Mouse (Mus musculus) hindbrain, embryonic 16.5 days (tissue): ENCODE measurements around the gene Gm17720. TPM values are rescaled to one million over a fixed set of nuclear protein-coding genes. Genes with fewer than 3 reads are reported as not detected.

Experiments used
- ATAC-seq: fragments of 200-750 bp; cut with Nextera tagmentation; 2 replicates; pipeline ENCODE4 v1.8.0; 2017; ENCODE audit warnings: moderate TSS enrichment, moderate library complexity
- H3K27ac ChIP-seq: fragments of 300-500 bp; sonication (generic); 2 replicates; pipeline ENCODE4 v1.5.1; 2014; ENCODE audit warnings: low read depth, mild to moderate bottlenecking, control low read depth, low read length, moderate library complexity
- H3K27me3 ChIP-seq: fragments of 300-500 bp; sonication (generic); replicated peaks from 2 replicates; pipeline ENCODE4 v1.6.1; 2014; ENCODE audit warnings: low read length; ENCODE audit not compliant: control insufficient read depth, insufficient read depth
- H3K36me3 ChIP-seq: fragments of 300-500 bp; sonication (generic); 2 replicates; pipeline ENCODE4 v1.6.1; 2014; ENCODE audit warnings: mild to moderate bottlenecking, low read length, moderate library complexity, mixed read lengths; ENCODE audit not compliant: control insufficient read depth, insufficient read depth
- H3K4me1 ChIP-seq: fragments of 300-500 bp; sonication (generic); 2 replicates; pipeline ENCODE4 v1.6.1; 2014; ENCODE audit warnings: low read depth, low read length; ENCODE audit not compliant: control insufficient read depth, insufficient read depth
- H3K4me2 ChIP-seq: fragments of 300-500 bp; sonication (generic); 2 replicates; pipeline ENCODE4 v1.6.1; 2014; ENCODE audit warnings: mild to moderate bottlenecking, low read length, control low read depth, moderate library complexity
- H3K4me3 ChIP-seq: fragments of 300-500 bp; sonication (generic); 2 replicates; pipeline ENCODE4 v1.5.1; 2014; ENCODE audit warnings: mild to moderate bottlenecking, low read length, control low read depth, moderate library complexity
- H3K9ac ChIP-seq: fragments of 300-500 bp; sonication (generic); 2 replicates; pipeline ENCODE4 v1.6.1; 2014; ENCODE audit warnings: low read depth, mild to moderate bottlenecking, control low read depth, low read length, moderate library complexity
- H3K9me3 ChIP-seq: fragments of 300-500 bp; sonication (generic); 2 replicates; pipeline ENCODE4 v1.6.1; 2014; ENCODE audit warnings: mild to moderate bottlenecking, low read length, moderate library complexity; ENCODE audit not compliant: control insufficient read depth
- WGBS: fragments of 180-500 bp; shearing (Covaris S2); extraction: QIAGEN DNeasy Blood & Tissue Kit; methylation state at CpG from one replicate; pipeline ENCODE4 v1.1.7; 2014; 5-methylcytosine and 5-hydroxymethylcytosine counted together
- polyA plus RNA-seq: library from polyadenylated mRNA; unstranded; fragments of >200 nt; fragmentation: Nextera tagmentation; extraction: Ambion mirVana; gene quantifications from 2 replicates; pipeline ENCODE4 v1.2.1, GENCODE M21; 2015

Gm17720 gene
- not detected in 2 replicates for polyA plus RNA-seq

DNA sequence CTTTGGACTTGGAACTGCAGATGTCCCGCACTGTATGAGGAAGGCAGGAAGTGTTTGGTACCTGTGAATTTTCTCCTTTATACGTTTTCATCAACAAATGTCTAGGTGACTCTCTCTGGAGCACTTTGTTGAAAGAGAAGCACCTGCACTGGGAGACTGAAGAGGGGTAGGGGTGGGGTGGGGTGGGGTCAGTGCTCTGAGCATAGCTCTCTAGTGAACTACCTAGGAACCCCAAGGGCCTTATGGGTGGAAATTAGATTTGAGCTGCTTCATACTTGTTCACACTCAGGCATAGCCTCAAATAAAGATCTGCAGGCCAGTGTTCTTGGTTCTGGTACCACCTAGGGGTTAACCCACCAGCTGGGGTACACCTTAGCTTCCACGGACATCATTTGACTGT is at the start of gene Gm17720:
Gene Gm17720 (minus strand): TSS at position 101 of the 400 bp plus-strand sequence.
- H3K27ac ChIP-seq = no peak within 1 kb of the TSS
- 91% methylated on average over 3 of the region's 3 CpGs for WGBS

DNA sequence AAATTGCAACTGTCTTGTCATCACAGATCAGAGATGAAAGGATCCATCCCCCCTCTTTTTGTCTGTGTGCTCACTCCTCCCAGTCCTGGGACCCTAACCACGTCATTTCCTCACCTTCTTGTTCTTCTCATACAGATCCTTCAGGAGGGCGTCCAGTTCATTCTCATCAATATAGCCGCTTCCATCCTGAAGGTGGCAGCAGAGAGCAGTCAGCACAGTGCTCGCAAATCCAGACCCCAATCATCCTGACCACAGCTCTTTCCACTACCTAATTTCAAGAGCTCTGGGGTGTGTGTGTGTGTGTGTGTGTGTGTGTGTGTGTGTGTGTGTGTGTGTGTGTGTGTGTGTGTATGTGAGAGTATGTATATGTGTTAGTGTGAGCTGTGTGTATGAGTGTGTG is 43.0 kb upstream of the Gm17720 start:
- Histone ChIP-seq H3K4me1 (no peaks in the 10 kb centered on the region), H3K9ac (no peak overlapping the region), H3K9me3 (no peaks in the 10 kb centered on the region), H3K4me3 (no peak overlapping the region), H3K27ac (no peak overlapping the region), H3K4me2 (no peak overlapping the region), H3K27me3 (no peaks in the 10 kb centered on the region), H3K36me3 (no peaks in the 10 kb centered on the region)
- WGBS = 2% methylated on average over 4 of the region's 4 CpGs
- peak; percentile 67 for ATAC-seq

More for the DNA sequence above, at the start of gene Gm17720:
- Histone ChIP-seq H3K36me3 (no peaks in the 10 kb centered on the region), H3K27me3 (no peaks in the 10 kb centered on the region), H3K4me2 (no peak within 1 kb of the TSS), H3K9ac (no peak within 1 kb of the TSS), H3K4me3 (no peak within 1 kb of the TSS), H3K9me3 (no peaks in the 10 kb centered on the region), H3K4me1 (no peaks in the 10 kb centered on the region)
- no peak for ATAC-seq

GRCm38 (mm10) chr8:110140770-110141169 is 38.2 kb upstream of the Gm17720 start:
- WGBS = 68% methylated on average over 4 of the region's 4 CpGs
- Histone ChIP-seq H3K4me2 (no peak overlapping the region), H3K27me3 (no peaks in the 10 kb centered on the region), H3K27ac (no peak overlapping the region), H3K9me3 (no peaks in the 10 kb centered on the region), H3K4me1 (no peaks in the 10 kb centered on the region), H3K36me3 (no peaks in the 10 kb centered on the region), H3K9ac (no peak overlapping the region), H3K4me3 (no peak overlapping the region)
- no peak for ATAC-seq

GRCm38 (mm10) chr8:110140156-110140555 is 37.6 kb upstream of the Gm17720 start:
- H3K27me3 ChIP-seq = no peaks in the 10 kb centered on the region
- H3K4me3 ChIP-seq = no peak overlapping the region
- ATAC-seq = no peak
- H3K36me3 ChIP-seq = no peaks in the 10 kb centered on the region
- no peak overlapping the region for H3K27ac ChIP-seq
- H3K4me2 ChIP-seq = no peak overlapping the region
- no peak overlapping the region for H3K9ac ChIP-seq
- 69% methylated on average over 3 of the region's 3 CpGs for WGBS
- H3K9me3 ChIP-seq = no peaks in the 10 kb centered on the region
- no peaks in the 10 kb centered on the region for H3K4me1 ChIP-seq

DNA sequence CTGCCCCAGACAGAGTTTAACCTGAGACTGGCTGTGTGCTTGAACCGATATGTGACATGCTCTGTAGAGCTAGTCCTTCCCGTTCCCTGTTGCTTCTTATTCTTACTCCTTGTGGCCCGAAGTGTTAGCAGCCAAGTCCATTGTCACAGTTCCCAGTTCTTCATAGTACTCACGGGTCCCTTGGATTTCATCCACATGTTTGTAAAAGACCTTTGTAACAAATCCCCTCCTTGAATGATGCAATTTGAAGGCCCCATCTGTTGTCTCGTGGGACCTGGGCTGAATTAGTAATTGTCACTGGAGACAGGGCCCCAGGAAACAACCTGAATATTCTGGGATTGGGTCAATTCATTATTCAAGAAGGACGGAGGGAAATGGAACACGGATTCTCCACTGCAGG is 33.0 kb upstream of the Gm17720 start:
- Histone ChIP-seq H3K9ac (no peak overlapping the region), H3K27me3 (no peaks in the 10 kb centered on the region), H3K4me2 (no peak overlapping the region), H3K27ac (no peak overlapping the region), H3K4me3 (no peak overlapping the region), H3K36me3 (no peaks in the 10 kb centered on the region), H3K4me1 (no peaks in the 10 kb centered on the region), H3K9me3 (no peaks in the 10 kb centered on the region)
- WGBS = 50% methylated on average over 7 of the region's 7 CpGs
- no peak for ATAC-seq

DNA sequence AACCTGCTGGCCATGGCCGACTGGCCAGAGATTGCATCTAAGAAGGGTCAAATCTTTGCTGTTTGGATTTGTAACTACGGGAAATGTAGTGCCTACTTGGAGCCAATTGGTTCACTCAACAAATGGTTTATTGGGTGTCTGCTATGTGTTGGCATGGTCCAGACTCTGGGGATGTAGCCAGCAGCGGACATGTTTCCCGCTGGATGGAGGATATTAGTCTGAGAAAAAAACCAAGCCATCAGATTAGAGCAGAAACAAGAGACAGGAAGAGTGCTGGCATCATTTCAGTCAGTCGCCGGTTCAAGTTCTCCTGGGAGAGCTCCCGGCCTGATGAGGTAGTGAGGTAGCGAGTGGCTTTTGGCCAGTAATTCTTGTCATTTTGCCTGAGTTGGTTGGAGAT is 31.7 kb upstream of the Gm17720 start:
- Histone ChIP-seq H3K4me3 (no peak overlapping the region), H3K9me3 (no peaks in the 10 kb centered on the region), H3K9ac (no peak overlapping the region), H3K4me1 (no peaks in the 10 kb centered on the region), H3K36me3 (no peaks in the 10 kb centered on the region), H3K27me3 (no peaks in the 10 kb centered on the region), H3K4me2 (no peak overlapping the region), H3K27ac (no peak overlapping the region)
- WGBS = 84% methylated on average over 8 of the region's 8 CpGs
- ATAC-seq = no peak

DNA sequence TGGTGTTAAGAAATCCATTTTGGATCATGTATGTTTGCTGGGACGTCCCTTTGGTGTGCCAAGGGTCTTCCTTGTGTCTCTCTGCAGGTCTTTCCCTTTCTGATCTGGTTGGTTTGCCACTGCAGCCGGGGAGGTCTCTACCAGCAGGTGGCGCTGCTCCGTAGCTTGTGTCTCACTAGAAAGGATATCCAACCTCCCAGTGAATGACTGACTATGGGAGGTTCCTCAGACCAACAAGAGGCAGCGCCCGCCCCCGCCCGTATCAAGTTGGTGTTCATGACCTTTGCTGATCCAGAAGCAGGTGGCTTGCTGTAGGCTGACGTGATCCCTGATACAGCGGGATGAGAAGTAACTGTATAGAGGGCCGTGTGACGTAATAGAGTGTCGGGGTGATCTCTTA is 28.0 kb upstream of the Gm17720 start:
- Histone ChIP-seq H3K4me1 (no peaks in the 10 kb centered on the region), H3K27me3 (no peaks in the 10 kb centered on the region), H3K27ac (no peak overlapping the region), H3K9me3 (no peaks in the 10 kb centered on the region), H3K9ac (no peak overlapping the region), H3K4me3 (no peak overlapping the region), H3K4me2 (peak overlapping the region; percentile 45), H3K36me3 (no peaks in the 10 kb centered on the region)
- 23% methylated on average over 13 of the region's 13 CpGs for WGBS
- ATAC-seq = peak; percentile 52; the same call in 1 of the 2 replicates

DNA sequence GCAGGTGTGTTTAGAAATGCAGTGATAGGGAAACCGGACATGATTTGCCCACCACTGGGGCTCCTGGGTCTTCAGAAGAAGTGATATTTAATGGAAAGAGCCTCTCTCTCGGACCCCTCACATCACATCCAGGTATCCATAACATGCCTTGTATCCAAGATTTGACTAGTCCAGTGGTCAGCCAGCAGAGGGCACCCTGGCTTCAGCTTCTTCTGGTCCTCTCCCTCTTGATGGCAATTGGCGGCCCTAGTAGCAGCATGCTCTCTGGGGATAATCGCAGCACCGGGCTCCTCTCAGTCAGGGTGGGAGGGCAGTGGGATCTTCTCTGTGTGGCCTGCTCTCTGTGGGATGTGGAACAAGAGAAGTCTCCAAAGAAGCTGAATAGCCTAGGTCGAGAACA is 17.2 kb upstream of the Gm17720 start:
- H3K4me3 ChIP-seq = no peak overlapping the region
- H3K4me2 ChIP-seq = no peak overlapping the region
- no peak overlapping the region for H3K27ac ChIP-seq
- no peaks in the 10 kb centered on the region for H3K27me3 ChIP-seq
- 51% methylated on average over 6 of the region's 6 CpGs for WGBS
- no peak for ATAC-seq
- H3K9me3 ChIP-seq = no peaks in the 10 kb centered on the region
- H3K4me1 ChIP-seq = no peaks in the 10 kb centered on the region
- no peaks in the 10 kb centered on the region for H3K36me3 ChIP-seq
- no peak overlapping the region for H3K9ac ChIP-seq

GRCm38 (mm10) chr8:110101676-110102075 is 877 bp downstream of the Gm17720 start:
- ATAC-seq = no peak

GRCm38 (mm10) chr8:110100907-110101306 is 1.6 kb downstream of the Gm17720 start, which contains the start of gene Gm21964:
Gm21964 (plus strand) TSS chr8:110101207.
- Histone ChIP-seq H3K36me3 (no peaks in the 10 kb centered on the region), H3K4me1 (no peaks in the 10 kb centered on the region), H3K4me3 (no peak within 1 kb of the TSS), H3K27ac (no peak within 1 kb of the TSS), H3K9me3 (no peaks in the 10 kb centered on the region), H3K4me2 (no peak within 1 kb of the TSS), H3K27me3 (no peaks in the 10 kb centered on the region), H3K9ac (no peak within 1 kb of the TSS)
- no peak for ATAC-seq
- WGBS = 87% methylated on average over 12 of the region's 12 CpGs

More at GRCm38 (mm10) chr8:110101676-110102075, 877 bp downstream of the Gm17720 start:
- Histone ChIP-seq H3K27ac (no peak overlapping the region), H3K4me3 (no peak overlapping the region), H3K4me1 (no peaks in the 10 kb centered on the region), H3K9ac (no peak overlapping the region), H3K36me3 (no peaks in the 10 kb centered on the region), H3K4me2 (no peak overlapping the region), H3K9me3 (no peaks in the 10 kb centered on the region), H3K27me3 (no peaks in the 10 kb centered on the region)
- WGBS = 87% methylated on average over 15 of the region's 15 CpGs
